ENCODE assay signal across 18 mouse cellular contexts in genomic region chr5:34230599-34231485, GRCm38 (mm10). TPM values are rescaled to one million over a fixed set of nuclear protein-coding genes. Genes with fewer than 3 reads are reported as not detected.
A peak's percentile ranks its signal among the peaks of the same experiment; 100 is the strongest.
DNase-seq lines count a peak whose midpoint lies in the region; ATAC-seq and TF ChIP-seq lines count a peak whose summit lies in the region.
"Had no signal": no experiment of that assay in that cellular context is flagged by ENCODE, and none has a peak within 500 bp of the region (broad histone marks: within the 10 kb centered on the region; RNA-seq: fewer than 3 reads in every experiment).

No protein-coding gene starts in this region.

- H3K36me3 ChIP-seq in heart, embryonic 15.5 days = no peaks in the 10 kb centered on the region
- H3K36me3 ChIP-seq: neural tube, embryonic 12.5 days had no signal

- TF ChIP-seq CTCF in bone marrow macrophage, adult 2 months (IDR thresholded peaks at IDR 0.05; ENCODE audit: low read depth, low read length) = no peak; the same call in 1 of the 2 replicates
- no peak for TF ChIP-seq CTCF in left cerebral cortex, adult 2 months (IDR thresholded peaks at IDR 0.05)

- no peak overlapping the region for H3K9ac ChIP-seq in heart, embryonic 15.5 days
- H3K9ac ChIP-seq: lung, embryonic 14.5 days; neural tube, embryonic 12.5 days had no signal

- no peak overlapping the region for H3K27ac ChIP-seq in heart, embryonic 15.5 days
- peak overlapping the region; percentile 21 for H3K27ac ChIP-seq in bone marrow macrophage, adult 2 months (ENCODE audit: insufficient read depth, low read depth, low read length)
- H3K27ac ChIP-seq in left cerebral cortex, adult 2 months = no peak overlapping the region
- H3K27ac ChIP-seq: gastrocnemius, adult 2 months; neural tube, embryonic 12.5 days had no signal

- no peaks in the 10 kb centered on the region for H3K9me3 ChIP-seq in heart, embryonic 15.5 days (replicated peaks)
- H3K9me3 ChIP-seq: neural tube, embryonic 12.5 days had no signal

- H3K27me3 ChIP-seq in heart, embryonic 15.5 days = peaks cover 26% of the 10 kb centered on the region
- H3K27me3 ChIP-seq: neural tube, embryonic 12.5 days had no signal

- TF ChIP-seq POLR2A in bone marrow macrophage, adult 2 months (IDR thresholded peaks at IDR 0.05; ENCODE audit: borderline replicate concordance, low read depth, low read length) = no peak

- H3K4me3 ChIP-seq in heart, embryonic 15.5 days = no peak overlapping the region
- no peak overlapping the region for H3K4me3 ChIP-seq in bone marrow macrophage, adult 2 months (ENCODE audit: insufficient read depth, low read length)
- H3K4me3 ChIP-seq in left cerebral cortex, adult 2 months = no peak overlapping the region
- H3K4me3 ChIP-seq: gastrocnemius, adult 2 months; neural tube, embryonic 12.5 days had no signal

- peaks cover 13% of the 10 kb centered on the region for H3K4me1 ChIP-seq in heart, embryonic 15.5 days (replicated peaks)
- peaks cover 44% of the 10 kb centered on the region for H3K4me1 ChIP-seq in bone marrow macrophage, adult 2 months (ENCODE audit: control insufficient read depth, insufficient read depth, low read length)
- H3K4me1 ChIP-seq: neural tube, embryonic 12.5 days had no signal

- 65% methylated on average over 9 of the region's 9 CpGs for WGBS in heart, embryonic 15.5 days

- ATAC-seq in heart, embryonic 15.5 days (replicated peaks; ENCODE audit: insufficient number of reproducible peaks, insufficient read depth, low FRiP score, low read depth) = no peak
- ATAC-seq: forebrain, embryonic 14.5 days had no signal

- 0 out of 2 replicates have a peak overlapping the region, but pooled peaks have one; percentile 4 for H3K4me2 ChIP-seq in heart, embryonic 15.5 days
- H3K4me2 ChIP-seq: lung, embryonic 14.5 days; neural tube, embryonic 12.5 days had no signal

- intact Hi-C loops in heart, postnatal 36 days (cut with DNase I) = no loop called here
- intact Hi-C loops in left cerebral cortex, adult 2 months (cut with DNase I) = no loop called here

- no peak for DNase-seq in heart, postnatal 36 days
- peak; percentile 25 for DNase-seq in CD4-positive, CD25-positive, alpha-beta regulatory T cell, adult 2 months (ENCODE audit: low read depth, low spot score)
- peak; percentile 35 for DNase-seq in naive thymus-derived CD4-positive, alpha-beta T cell, adult 2 months (ENCODE audit: low read depth)
- DNase-seq in kidney, postnatal 10 days = no peak
- DNase-seq in layer of hippocampus, postnatal 25 days (ENCODE audit: extremely low spot score in 1 of 2, low spot score in 1 of 2) = no peak
- no peak for DNase-seq in left cerebral cortex, adult 2 months (ENCODE audit: extremely low spot score in 1 of 2, low spot score in 2 of 2)
- DNase-seq: adrenal gland, postnatal 36 days; gastrocnemius, adult 2 months; liver; lung, embryonic 14.5 days had no signal

RNA-seq across cellular contexts. Expression of gene Mxd4, which starts 43.3 kb away (rescaled TPM):
- 22.3 and 28.6 TPM in 2 replicates for polyA plus RNA-seq in heart, embryonic 15.5 days (2015; fragmentation: Nextera tagmentation; extraction: Ambion mirVana)
- total RNA-seq in heart, postnatal 36 days (2021) = 10 to 100 TPM; 73.8 to 84.6 TPM
- polyA plus RNA-seq in bone marrow macrophage, adult 2 months (2012; ENCODE audit: insufficient read depth, insufficient read length, missing spikeins) = 112 and 116 TPM in 2 replicates
- total RNA-seq in layer of hippocampus, postnatal 25 days (2021) = 10 to 100 TPM; 84.6 to 93.3 TPM
- total RNA-seq in left cerebral cortex, adult 2 months (2021) = 10 to 100 TPM; 82.6 to 91.1 TPM

RNA-seq across cellular contexts. Expression of gene Zfyve28, which starts 57.4 kb away (rescaled TPM):
- 0.23 and 0.89 TPM in 2 replicates for polyA plus RNA-seq in heart, embryonic 15.5 days (2015; fragmentation: Nextera tagmentation; extraction: Ambion mirVana)
- under 1 TPM; 0.68 to 0.83 TPM for total RNA-seq in heart, postnatal 36 days (2021)
- 41.2 and 50.9 TPM in 2 replicates for polyA plus RNA-seq in bone marrow macrophage, adult 2 months (2012; ENCODE audit: insufficient read depth, insufficient read length, missing spikeins)
- 10 to 100 TPM; 25.6 to 32.4 TPM for total RNA-seq in layer of hippocampus, postnatal 25 days (2021)
- 10 to 100 TPM; 50.2 to 54.2 TPM for total RNA-seq in left cerebral cortex, adult 2 months (2021)
- total RNA-seq: megakaryocyte-erythroid progenitor cell, adult 5-6 weeks had no signal

RNA-seq across cellular contexts. Expression of gene Cfap99, which starts 57.6 kb away (rescaled TPM):
- polyA plus RNA-seq in heart, embryonic 15.5 days (2015; fragmentation: Nextera tagmentation; extraction: Ambion mirVana) = 0.08 TPM in 1 of 2 replicates, not detected in the other
- total RNA-seq in heart, postnatal 36 days (2021) = not detected
- not detected in 2 replicates for polyA plus RNA-seq in bone marrow macrophage, adult 2 months (2012; ENCODE audit: insufficient read depth, insufficient read length, missing spikeins)
- under 1 TPM; 0.20 to 0.66 TPM for total RNA-seq in layer of hippocampus, postnatal 25 days (2021)
- total RNA-seq in left cerebral cortex, adult 2 months (2021) = 1 to 10 TPM; 1.4 to 1.5 TPM
- total RNA-seq: adrenal gland, postnatal 36 days; gastrocnemius, adult 2 months; heart, adult 18-20 months; heart, postnatal 25 days; megakaryocyte-erythroid progenitor cell, adult 5-6 weeks had no signal
- polyA plus RNA-seq: kidney, embryonic 16.5 days; lung, embryonic 14.5 days; neural tube, embryonic 12.5 days had no signal

Comparison
In these comparisons a context has a peak if more than half of its experiments do, and no peak if none do; other contexts are left out.
1. DNase-seq: peak in CD4-positive, CD25-positive, alpha-beta regulatory T cell, adult 2 months (single experiment) and naive thymus-derived CD4-positive, alpha-beta T cell, adult 2 months (single experiment); none in heart, postnatal 36 days (0 of 2), kidney, postnatal 10 days (single experiment), layer of hippocampus, postnatal 25 days (0 of 2) and left cerebral cortex, adult 2 months (0 of 2).
2. RNA of gene Zfyve28, which starts 57.4 kb away (total RNA-seq): 50.2 to 54.2 TPM in left cerebral cortex, adult 2 months and 25.6 to 32.4 TPM in layer of hippocampus, postnatal 25 days; 0.68 to 0.83 TPM in heart, postnatal 36 days; every median in the first group is over 10 times any median in the second.